Mouse (Mus musculus): ENCODE measurements around the gene Ace3. TPM values are rescaled to one million over a fixed set of nuclear protein-coding genes. Genes with fewer than 3 reads are reported as not detected.

The Ace3 gene
- polyA plus RNA-seq, 1 experiment from 2014 or later: not detected

- ATAC-seq (ENCODE audit: insufficient read depth, low FRiP score, low TSS enrichment): peak; percentile 21; the same call in 1 of the 2 replicates
- Histone ChIP-seq H3K36me3 (ENCODE audit: control insufficient read depth, insufficient read depth, low read length) (no peaks in the 10 kb centered on the region), H3K9me3 (ENCODE audit: control insufficient read depth, low read length) (no peaks in the 10 kb centered on the region), H3K27me3 (ENCODE audit: control insufficient read depth, insufficient read depth, low read length) (no peaks in the 10 kb centered on the region), H3K4me1 (ENCODE audit: control insufficient read depth, insufficient read depth, low read length) (peaks cover 6% of the 10 kb centered on the region), H3K9ac (ENCODE audit: low read length) (peak overlapping the region; percentile 84), H3K4me3 (ENCODE audit: low read depth, low read length) (peak overlapping the region; percentile 100), H3K4me2 (ENCODE audit: low read depth) (peak overlapping the region; percentile 84), H3K27ac (ENCODE audit: low read depth, low read length) (peak overlapping the region; percentile 78)
- WGBS: under 1% methylated on average over 13 of the region's 13 CpGs
- peak; percentile 65 for DNase-seq (ENCODE audit: low spot score)
Observed at GRCm38 (mm10) chr11:106037418-106037751, 42.9 kb downstream of the Ace3 start.

- no peaks in the 10 kb centered on the region for H3K4me1 ChIP-seq (ENCODE audit: control insufficient read depth, insufficient read depth, low read length)
- DNase-seq (ENCODE audit: low spot score) (no peak), ATAC-seq (ENCODE audit: insufficient read depth, low FRiP score, low TSS enrichment) (no peak)
- no peak overlapping the region for H3K4me2 ChIP-seq (ENCODE audit: low read depth)
- H3K27me3 ChIP-seq (ENCODE audit: control insufficient read depth, insufficient read depth, low read length): no peaks in the 10 kb centered on the region
- no peak overlapping the region for H3K27ac ChIP-seq (ENCODE audit: low read depth, low read length)
- peaks cover 5% of the 10 kb centered on the region for H3K36me3 ChIP-seq (ENCODE audit: control insufficient read depth, insufficient read depth, low read length)
- no peak overlapping the region for H3K4me3 ChIP-seq (ENCODE audit: low read depth, low read length)
- H3K9me3 ChIP-seq (ENCODE audit: control insufficient read depth, low read length): no peaks in the 10 kb centered on the region
- no peak overlapping the region for H3K9ac ChIP-seq (ENCODE audit: low read length)
Observed at GRCm38 (mm10) chr11:106044349-106044748, 49.9 kb downstream of the Ace3 start.

GRCm38 (mm10) chr11:106045256-106045655 lies 50.8 kb downstream of the Ace3 start:
- Histone ChIP-seq H3K27ac (ENCODE audit: low read depth, low read length) (no peak overlapping the region), H3K9ac (ENCODE audit: low read length) (no peak overlapping the region), H3K4me2 (ENCODE audit: low read depth) (no peak overlapping the region), H3K36me3 (ENCODE audit: control insufficient read depth, insufficient read depth, low read length) (peaks cover 5% of the 10 kb centered on the region), H3K4me1 (ENCODE audit: control insufficient read depth, insufficient read depth, low read length) (no peaks in the 10 kb centered on the region), H3K9me3 (ENCODE audit: control insufficient read depth, low read length) (no peaks in the 10 kb centered on the region), H3K27me3 (ENCODE audit: control insufficient read depth, insufficient read depth, low read length) (no peaks in the 10 kb centered on the region), H3K4me3 (ENCODE audit: low read depth, low read length) (no peak overlapping the region)
- ATAC-seq (ENCODE audit: insufficient read depth, low FRiP score, low TSS enrichment): no peak
- DNase-seq (ENCODE audit: low spot score): no peak
- 95% methylated on average over 1 of the region's 1 CpGs for WGBS

GRCm38 (mm10) chr11:106045780-106046179 lies 51.3 kb downstream of the Ace3 start:
- ATAC-seq (ENCODE audit: insufficient read depth, low FRiP score, low TSS enrichment) (no peak), DNase-seq (ENCODE audit: low spot score) (no peak)
- Histone ChIP-seq H3K27me3 (ENCODE audit: control insufficient read depth, insufficient read depth, low read length) (no peaks in the 10 kb centered on the region), H3K9ac (ENCODE audit: low read length) (no peak overlapping the region), H3K27ac (ENCODE audit: low read depth, low read length) (no peak overlapping the region), H3K4me3 (ENCODE audit: low read depth, low read length) (no peak overlapping the region), H3K9me3 (ENCODE audit: control insufficient read depth, low read length) (no peaks in the 10 kb centered on the region), H3K4me2 (ENCODE audit: low read depth) (no peak overlapping the region), H3K4me1 (ENCODE audit: control insufficient read depth, insufficient read depth, low read length) (no peaks in the 10 kb centered on the region), H3K36me3 (ENCODE audit: control insufficient read depth, insufficient read depth, low read length) (peaks cover 5% of the 10 kb centered on the region)
- 97% methylated on average over 3 of the region's 3 CpGs for WGBS

- no peaks in the 10 kb centered on the region for H3K9me3 ChIP-seq (ENCODE audit: control insufficient read depth, low read length)
- H3K4me1 ChIP-seq (ENCODE audit: control insufficient read depth, insufficient read depth, low read length): no peaks in the 10 kb centered on the region
- no peak overlapping the region for H3K27ac ChIP-seq (ENCODE audit: low read depth, low read length)
- no peak overlapping the region for H3K9ac ChIP-seq (ENCODE audit: low read length)
- ATAC-seq (ENCODE audit: insufficient read depth, low FRiP score, low TSS enrichment) (no peak), DNase-seq (ENCODE audit: low spot score) (no peak)
- H3K4me2 ChIP-seq (ENCODE audit: low read depth): no peak overlapping the region
- no peaks in the 10 kb centered on the region for H3K27me3 ChIP-seq (ENCODE audit: control insufficient read depth, insufficient read depth, low read length)
- H3K4me3 ChIP-seq (ENCODE audit: low read depth, low read length): no peak overlapping the region
- peaks cover 8% of the 10 kb centered on the region for H3K36me3 ChIP-seq (ENCODE audit: control insufficient read depth, insufficient read depth, low read length)
- 89% methylated on average over 9 of the region's 9 CpGs for WGBS
Observed at GRCm38 (mm10) chr11:106046584-106046983, 52.1 kb downstream of the Ace3 start.

GRCm38 (mm10) chr11:106053921-106054320 lies 59.4 kb downstream of the Ace3 start:
- DNase-seq (ENCODE audit: low spot score) (no peak), ATAC-seq (ENCODE audit: insufficient read depth, low FRiP score, low TSS enrichment) (no peak)
- H3K9me3 ChIP-seq (ENCODE audit: control insufficient read depth, low read length): no peaks in the 10 kb centered on the region
- no peaks in the 10 kb centered on the region for H3K27me3 ChIP-seq (ENCODE audit: control insufficient read depth, insufficient read depth, low read length)
- no peak overlapping the region for H3K4me3 ChIP-seq (ENCODE audit: low read depth, low read length)
- no peak overlapping the region for H3K27ac ChIP-seq (ENCODE audit: low read depth, low read length)
- no peaks in the 10 kb centered on the region for H3K4me1 ChIP-seq (ENCODE audit: control insufficient read depth, insufficient read depth, low read length)
- H3K36me3 ChIP-seq (ENCODE audit: control insufficient read depth, insufficient read depth, low read length): peaks cover 15% of the 10 kb centered on the region; the same call in 1 of the 2 replicates
- H3K9ac ChIP-seq (ENCODE audit: low read length): no peak overlapping the region
- WGBS: 98% methylated on average over 2 of the region's 2 CpGs
- H3K4me2 ChIP-seq (ENCODE audit: low read depth): no peak overlapping the region

- ATAC-seq (ENCODE audit: insufficient read depth, low FRiP score, low TSS enrichment) (no peak), DNase-seq (ENCODE audit: low spot score) (no peak)
- H3K27me3 ChIP-seq (ENCODE audit: control insufficient read depth, insufficient read depth, low read length): no peaks in the 10 kb centered on the region
- H3K9me3 ChIP-seq (ENCODE audit: control insufficient read depth, low read length): no peaks in the 10 kb centered on the region
- H3K27ac ChIP-seq (ENCODE audit: low read depth, low read length): no peak overlapping the region
- no peak overlapping the region for H3K4me2 ChIP-seq (ENCODE audit: low read depth)
- H3K4me3 ChIP-seq (ENCODE audit: low read depth, low read length): no peak overlapping the region
- H3K36me3 ChIP-seq (ENCODE audit: control insufficient read depth, insufficient read depth, low read length): peaks cover 13% of the 10 kb centered on the region; the same call in 1 of the 2 replicates
- no peaks in the 10 kb centered on the region for H3K4me1 ChIP-seq (ENCODE audit: control insufficient read depth, insufficient read depth, low read length)
- 99% methylated on average over 8 of the region's 8 CpGs for WGBS
- H3K9ac ChIP-seq (ENCODE audit: low read length): no peak overlapping the region
Observed at GRCm38 (mm10) chr11:106054600-106054999, 60.1 kb downstream of the Ace3 start.

Other genes starting within 250 kb of the Ace3 start
- gene Cyb561, start 41.3 kb upstream of the Ace3 start, polyA plus RNA-seq (2014; fragmentation: Nextera tagmentation; extraction: Ambion mirVana): 11.2 and 14.0 TPM in 2 replicates
- gene Ace, start 26.7 kb upstream of the Ace3 start, polyA plus RNA-seq (2014; fragmentation: Nextera tagmentation; extraction: Ambion mirVana): 0.44 and 0.51 TPM in 2 replicates
- gene Kcnh6, start 13.4 kb downstream of the Ace3 start, polyA plus RNA-seq (2014; fragmentation: Nextera tagmentation; extraction: Ambion mirVana): 0.58 and 0.65 TPM in 2 replicates
- 94.6 and 100 TPM in 2 replicates for gene Dcaf7, start 42.2 kb downstream of the Ace3 start, polyA plus RNA-seq (2014; fragmentation: Nextera tagmentation; extraction: Ambion mirVana)
- gene Taco1, start 71.4 kb downstream of the Ace3 start, polyA plus RNA-seq (2014; fragmentation: Nextera tagmentation; extraction: Ambion mirVana): 7.9 and 10.9 TPM in 2 replicates
- gene Map3k3, start 89.9 kb downstream of the Ace3 start, polyA plus RNA-seq (2014; fragmentation: Nextera tagmentation; extraction: Ambion mirVana): 19.5 and 20.8 TPM in 2 replicates
- not detected in 2 replicates for gene Gm10840, start 166.2 kb downstream of the Ace3 start, polyA plus RNA-seq (2014; fragmentation: Nextera tagmentation; extraction: Ambion mirVana)
- 295 and 337 TPM in 2 replicates for gene Limd2, start 166.2 kb downstream of the Ace3 start, polyA plus RNA-seq (2014; fragmentation: Nextera tagmentation; extraction: Ambion mirVana)
- gene Strada, start 207.5 kb downstream of the Ace3 start, polyA plus RNA-seq (2014; fragmentation: Nextera tagmentation; extraction: Ambion mirVana): 40.6 and 43.1 TPM in 2 replicates
- gene Ccdc47, start 221.7 kb downstream of the Ace3 start, polyA plus RNA-seq (2014; fragmentation: Nextera tagmentation; extraction: Ambion mirVana): 63.1 and 73.4 TPM in 2 replicates
- 102 and 106 TPM in 2 replicates for gene Ddx42, start 222.3 kb downstream of the Ace3 start, polyA plus RNA-seq (2014; fragmentation: Nextera tagmentation; extraction: Ambion mirVana)